Mouse (Mus musculus) C2C12 (cell line): ENCODE measurements around the gene Acsm1.

ENCODE experiments used
- CEBPB ChIP-seq: IDR thresholded peaks from one replicate; pipeline ENCODE4 v1.6.1; 2011; ENCODE audit warnings: low read depth, mild to moderate bottlenecking, control low read depth, moderate library complexity
- CTCF ChIP-seq: IDR thresholded peaks from one replicate; pipeline ENCODE4 v1.5.1; 2011; ENCODE audit not compliant: control insufficient read depth, insufficient read depth, insufficient read length
- MYOG ChIP-seq: IDR thresholded peaks from one replicate; pipeline ENCODE4 v1.6.1; 2011; ENCODE audit not compliant: control insufficient read depth, insufficient read length; ENCODE audit errors: extremely low read depth
- USF1 ChIP-seq: IDR thresholded peaks from one replicate; pipeline ENCODE4 v1.6.1; 2011; ENCODE audit warnings: low read depth, mild to moderate bottlenecking, control low read depth, moderate library complexity

DNA sequence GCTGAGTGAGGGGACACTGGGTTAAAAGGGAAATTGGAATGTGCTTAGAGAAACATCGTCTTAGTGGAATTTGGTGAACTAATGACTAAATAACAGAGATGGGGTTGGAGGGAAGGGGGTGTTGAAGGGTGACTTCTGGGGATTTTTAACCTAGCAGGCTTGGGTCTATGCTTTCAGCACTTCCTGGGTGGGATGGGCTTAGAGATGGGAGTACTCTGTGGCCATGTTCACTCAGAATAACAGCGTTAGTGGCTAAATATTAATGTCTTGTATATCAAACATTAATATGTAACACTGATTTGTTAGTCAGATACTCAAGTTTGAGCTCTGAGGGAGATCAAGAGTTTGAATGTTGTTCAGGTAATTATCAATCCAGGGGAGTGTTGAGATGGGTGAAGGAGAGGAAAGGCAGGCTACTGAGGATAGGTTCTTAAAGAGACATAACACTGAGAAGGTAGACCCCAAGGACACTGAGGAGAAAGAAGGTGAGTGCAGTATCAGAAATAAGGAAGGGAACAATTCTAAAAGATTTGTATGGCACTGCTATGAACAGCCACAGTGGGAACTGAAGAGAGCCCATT is 1.8 kb upstream of the Acsm1 start:
- no peak for TF ChIP-seq USF1
- TF ChIP-seq CTCF: no peak
- no peak for TF ChIP-seq CEBPB
- no peak for TF ChIP-seq MYOG
